Mouse (Mus musculus) ES-E14 (cell line): ENCODE data around the gene Eef1g. TPM values are rescaled to one million over a fixed set of nuclear protein-coding genes. Genes with fewer than 3 reads are reported as not detected.

Experiments used
- DNase-seq: peaks from one replicate; pipeline ENCODE4 v3.0.0-alpha.2; 2013; ENCODE audit warnings: low read depth, low spot score
- H3K27ac ChIP-seq: 2 replicates; pipeline ENCODE4 v1.5.1; 2012; ENCODE audit warnings: low read depth, mild to moderate bottlenecking, low read length, moderate library complexity, mixed read lengths; ENCODE audit not compliant: poor library complexity, insufficient read depth, severe bottlenecking
- H3K36me3 ChIP-seq: 2 replicates; pipeline ENCODE4 v1.6.1; 2012; ENCODE audit warnings: mild to moderate bottlenecking, low read length, moderate library complexity, mixed read lengths; ENCODE audit not compliant: control insufficient read depth, poor library complexity, insufficient read depth, severe bottlenecking
- H3K4me1 ChIP-seq, 2 experiments: fragments of 150-350 bp in 1 of 2; sonication (generic) in 1 of 2; 2 replicates each; pipeline ENCODE4 v1.6.1; 2012; ENCODE audit warnings: low read length in 2 of 2, mild to moderate bottlenecking in 1 of 2, mixed read lengths in 1 of 2; ENCODE audit not compliant: control insufficient read depth in 2 of 2, insufficient read depth in 2 of 2, poor library complexity in 1 of 2
- H3K4me3 ChIP-seq, 2 experiments: fragments of 150-350 bp in 1 of 2; sonication (generic) in 1 of 2; 2 replicates each; pipeline ENCODE4 v1.5.1; 2012; ENCODE audit warnings: low read length in 2 of 2, low read depth in 1 of 2, mild to moderate bottlenecking in 1 of 2, mixed read lengths in 1 of 2; ENCODE audit not compliant: insufficient read depth in 1 of 2, poor library complexity in 1 of 2, severe bottlenecking in 1 of 2
- H3K9ac ChIP-seq: 2 replicates; pipeline ENCODE4 v1.6.1; 2012; ENCODE audit warnings: low read depth, mild to moderate bottlenecking, low read length, mixed read lengths; ENCODE audit not compliant: poor library complexity, insufficient read depth, severe bottlenecking
- H3K9me3 ChIP-seq: fragments of 150-350 bp; sonication (generic); 2 replicates; pipeline ENCODE4 v1.6.1; 2012; ENCODE audit warnings: low read depth, mild to moderate bottlenecking, low read length; ENCODE audit not compliant: control insufficient read depth, insufficient read depth
- CHD2 ChIP-seq: IDR thresholded peaks from 2 replicates; pipeline ENCODE4 v1.6.1; 2014; ENCODE audit warnings: mild to moderate bottlenecking, low read depth, low read length, inconsistent platforms
- HCFC1 ChIP-seq: IDR thresholded peaks from 2 replicates; pipeline ENCODE4 v1.6.1; 2012; ENCODE audit warnings: low read length, inconsistent platforms, borderline replicate concordance; ENCODE audit not compliant: insufficient read depth
- MAFK ChIP-seq: IDR thresholded peaks from 2 replicates; pipeline ENCODE4 v1.6.1; 2014; ENCODE audit warnings: mild to moderate bottlenecking, low read depth, low read length, inconsistent platforms; ENCODE audit not compliant: insufficient read depth
- ZC3H11A ChIP-seq: IDR thresholded peaks from 2 replicates; pipeline ENCODE4 v1.6.1; 2012; ENCODE audit warnings: low read depth, mild to moderate bottlenecking, inconsistent platforms, low read length, borderline replicate concordance
- ZNF384 ChIP-seq: IDR thresholded peaks from 2 replicates; pipeline ENCODE4 v1.6.1; 2012; ENCODE audit warnings: low read depth, low read length, inconsistent platforms
- in situ Hi-C, 2 experiments: fragments of 600-800 bp; cut with MboI; formaldehyde crosslinking; loops; one replicate each; pipeline ENCODE4 v1.15.1; 2025; ENCODE audit warnings: low sequenced_read_pairs in 2 of 2, inconsistent platforms in 1 of 2; ENCODE audit not compliant: unreplicated experiment in 2 of 2
- total RNA-seq: library from RNA; depleted of rRNA; stranded (reverse); fragments of 300-350 nt; gene quantifications from 2 replicates; pipeline ENCODE4 v1.2.3, GENCODE M21; 2012

Gene Eef1g
- total RNA-seq, 1 experiment, result 1,417 TPM

DNA sequence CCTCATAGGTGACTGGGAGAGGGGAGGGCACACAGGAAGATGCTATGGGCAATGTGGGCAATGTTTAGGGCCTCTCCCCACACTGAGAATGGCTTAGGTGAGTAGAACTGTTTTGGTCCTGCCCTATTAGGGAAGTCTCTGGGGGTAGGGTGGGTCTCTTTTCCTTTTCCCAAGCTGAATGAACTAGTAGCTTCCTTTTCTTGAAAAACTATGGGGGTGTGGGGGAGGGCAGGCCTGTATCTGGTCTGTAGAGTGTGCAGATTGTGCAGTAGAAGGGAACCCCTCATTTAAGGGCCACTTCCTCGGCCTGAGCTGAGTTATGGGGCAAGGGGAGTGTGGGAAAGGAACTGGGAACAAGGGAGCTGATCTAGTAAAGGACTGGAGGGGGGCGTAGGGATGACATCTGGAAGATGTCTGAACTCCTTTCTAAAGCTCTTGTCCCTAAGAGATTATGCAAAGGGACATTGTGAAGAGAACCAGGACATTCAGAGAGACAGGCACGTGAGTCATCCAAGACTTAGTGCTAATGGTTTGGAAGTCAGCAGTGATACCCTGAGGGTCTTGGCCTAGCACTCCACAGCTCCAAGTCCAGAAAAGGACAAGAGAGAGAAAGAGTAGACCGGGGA is 24.5 kb downstream of the Eef1g start:
- no peak for DNase-seq
- Histone ChIP-seq H3K4me1 (peaks cover 9 to 29% of the 10 kb centered on the region in 2 experiments; a peak in 3 of 4 replicates), H3K27ac (no peak overlapping the region), H3K9me3 (no peaks in the 10 kb centered on the region), H3K4me3 (no peak overlapping the region; a peak in 1 of 4 replicates), H3K9ac (no peak overlapping the region), H3K36me3 (no peaks in the 10 kb centered on the region)
- no peak for TF ChIP-seq CHD2
- TF ChIP-seq ZNF384, result no peak
- no peak for TF ChIP-seq HCFC1
- no peak for TF ChIP-seq ZC3H11A
- TF ChIP-seq MAFK, result no peak
- in situ Hi-C loops, result loop anchor here (10.0 to 25.0 kb wide), 2 partner anchors 93 to 96 kb away; partner anchors contain the start of gene Scgb1a1 (in 2 of the 2)

DNA sequence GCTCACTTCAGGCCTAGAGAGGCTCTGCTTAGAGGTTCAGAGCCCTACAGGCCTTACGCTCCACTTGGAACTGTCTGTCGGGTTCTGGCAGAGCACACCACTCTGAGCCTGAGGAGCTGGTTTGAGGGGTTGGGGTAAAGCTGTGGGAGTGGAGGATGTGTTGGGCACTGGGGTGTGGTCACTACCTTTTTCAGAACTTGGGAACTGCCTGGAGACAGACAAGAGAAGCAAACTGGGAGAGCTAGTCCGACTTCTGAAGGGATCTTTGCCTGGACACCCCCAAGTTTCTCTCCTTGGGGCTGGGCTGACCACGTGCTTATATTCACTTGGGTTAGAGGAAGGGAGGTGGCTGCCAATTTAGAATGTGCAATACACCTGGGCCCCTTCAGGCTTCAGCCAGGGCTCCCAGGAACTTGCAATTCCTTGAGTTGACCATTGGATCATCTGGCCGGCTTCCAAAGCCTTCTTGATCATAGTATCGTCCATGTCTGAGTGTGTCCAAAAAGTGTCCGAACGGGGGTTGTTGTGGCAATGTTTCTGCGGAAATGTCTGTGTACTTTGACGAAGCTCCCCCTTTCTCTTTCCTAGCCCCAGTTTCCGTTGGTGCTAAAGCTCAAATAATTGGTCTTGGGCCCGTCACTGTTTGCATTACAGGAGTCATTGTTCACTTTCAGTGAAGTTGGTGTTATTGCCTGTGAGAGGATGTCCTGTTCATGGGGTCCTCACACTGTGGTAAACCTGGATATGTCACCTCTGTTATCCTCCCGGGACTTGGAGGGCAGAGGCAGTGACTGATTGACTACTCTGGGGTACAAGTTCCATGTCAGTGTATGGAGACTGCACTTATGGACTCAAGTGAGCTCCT is 25.3 kb downstream of the Eef1g start:
- no peak for DNase-seq
- no peak overlapping the region for H3K9ac ChIP-seq
- H3K36me3 ChIP-seq, result no peaks in the 10 kb centered on the region
- in situ Hi-C loops, result loop anchor here (10.0 to 25.0 kb wide), 2 partner anchors 93 to 95 kb away; partner anchors contain the start of gene Scgb1a1 (in 2 of the 2)
- H3K9me3 ChIP-seq, result no peaks in the 10 kb centered on the region
- no peak overlapping the region for H3K27ac ChIP-seq
- TF ChIP-seq CHD2, result no peak
- TF ChIP-seq HCFC1, result no peak
- no peak for TF ChIP-seq MAFK
- TF ChIP-seq ZC3H11A, result no peak
- TF ChIP-seq ZNF384, result no peak
- peaks cover 10 to 30% of the 10 kb centered on the region in 2 experiments; a peak in 3 of 4 replicates for H3K4me1 ChIP-seq
- no peak overlapping the region for H3K4me3 ChIP-seq

DNA sequence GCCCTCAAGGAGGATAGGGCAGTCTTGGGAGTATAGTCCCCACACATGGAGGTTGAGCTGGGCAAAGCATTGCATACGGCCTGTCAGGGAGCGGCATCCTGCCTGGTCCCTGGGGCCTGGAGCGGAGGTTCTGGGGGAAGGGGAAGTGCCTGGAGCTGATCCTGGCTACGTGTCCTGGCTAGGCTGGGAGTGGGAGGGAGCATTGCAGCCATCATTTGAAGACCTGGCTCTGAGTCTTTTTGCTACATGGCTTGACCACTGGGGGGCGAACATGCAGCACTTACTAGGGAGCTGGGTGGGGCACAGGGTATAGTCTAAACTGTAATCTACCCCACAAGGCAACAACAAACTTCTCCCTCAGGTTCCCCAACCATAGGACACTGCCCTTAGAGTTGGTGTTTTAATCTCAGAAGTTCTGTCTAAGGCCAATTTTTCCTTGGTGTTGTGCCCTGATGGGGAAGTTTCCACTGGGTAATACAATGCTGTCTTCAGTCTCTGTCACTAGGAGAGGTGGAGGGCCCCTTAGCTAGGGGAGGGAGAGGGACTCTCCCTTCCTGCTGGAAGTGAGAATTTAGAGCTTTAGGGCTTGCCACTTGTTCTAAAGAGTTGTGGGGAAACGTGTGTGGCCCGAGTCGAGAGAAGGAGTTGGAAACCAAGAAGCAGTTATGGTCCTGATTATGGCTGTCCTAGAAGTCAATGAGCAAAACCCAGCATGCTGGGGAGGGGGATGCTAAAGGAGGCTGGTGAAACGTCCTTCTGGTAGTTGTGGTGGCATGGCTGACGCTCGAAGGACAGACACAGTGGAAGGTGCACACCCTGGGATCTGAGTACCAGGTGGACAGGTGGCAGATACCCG is 26.2 kb downstream of the Eef1g start:
- H3K9me3 ChIP-seq, result no peaks in the 10 kb centered on the region
- no peak for DNase-seq
- no peak overlapping the region for H3K4me3 ChIP-seq
- no peak overlapping the region for H3K27ac ChIP-seq
- H3K36me3 ChIP-seq, result no peaks in the 10 kb centered on the region
- in situ Hi-C loops, result loop anchor here (10.0 to 25.0 kb wide), 2 partner anchors 92 to 94 kb away; partner anchors contain the start of gene Scgb1a1 (in 2 of the 2)
- peaks cover 11 to 35% of the 10 kb centered on the region in 2 experiments for H3K4me1 ChIP-seq
- H3K9ac ChIP-seq, result no peak overlapping the region
- peak; percentile 87 for TF ChIP-seq ZC3H11A
- no peak for TF ChIP-seq CHD2
- no peak for TF ChIP-seq MAFK
- TF ChIP-seq ZNF384, result no peak
- no peak for TF ChIP-seq HCFC1

DNA sequence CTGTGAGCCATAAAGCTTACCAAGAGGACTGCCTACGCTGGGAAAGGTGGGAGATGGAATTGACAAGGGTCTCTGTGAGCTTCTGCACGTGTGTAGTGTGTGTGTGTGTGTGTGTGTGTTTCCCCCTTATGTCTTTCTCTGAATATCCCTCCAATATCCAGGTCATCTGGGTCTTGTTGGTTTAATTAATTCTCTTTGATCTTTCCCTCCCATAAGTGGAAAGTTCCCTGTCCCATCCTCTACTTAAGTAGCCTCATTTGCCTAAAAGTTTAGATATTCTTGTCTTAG is 26.7 kb downstream of the Eef1g start:
- H3K36me3 ChIP-seq, result no peaks in the 10 kb centered on the region
- no peak for TF ChIP-seq ZC3H11A
- TF ChIP-seq HCFC1, result no peak
- TF ChIP-seq CHD2, result no peak
- no peak for TF ChIP-seq MAFK
- TF ChIP-seq ZNF384, result no peak
- no peak overlapping the region for H3K4me3 ChIP-seq
- H3K4me1 ChIP-seq, result peaks cover 13 to 31% of the 10 kb centered on the region in 2 experiments
- H3K9ac ChIP-seq, result no peak overlapping the region
- in situ Hi-C loops, result loop anchor here (10.0 to 25.0 kb wide), 2 partner anchors 91 to 94 kb away; partner anchors contain the start of gene Scgb1a1 (in 2 of the 2)
- DNase-seq, result no peak
- H3K9me3 ChIP-seq, result no peaks in the 10 kb centered on the region
- H3K27ac ChIP-seq, result no peak overlapping the region
